Mouse (Mus musculus) hindbrain, embryonic 16.5 days (tissue): Measurements from ENCODE around the gene Trim17. TPM values are rescaled to one million over a fixed set of nuclear protein-coding genes. Genes with fewer than 3 reads are reported as not detected.

Experiments
- ATAC-seq: fragments of 200-750 bp; cut with Nextera tagmentation; 2 replicates; pipeline ENCODE4 v1.8.0; 2017; ENCODE audit warnings: moderate TSS enrichment, moderate library complexity
- H3K27ac ChIP-seq: fragments of 300-500 bp; sonication (generic); 2 replicates; pipeline ENCODE4 v1.5.1; 2014; ENCODE audit warnings: low read depth, mild to moderate bottlenecking, control low read depth, low read length, moderate library complexity
- H3K27me3 ChIP-seq: fragments of 300-500 bp; sonication (generic); replicated peaks from 2 replicates; pipeline ENCODE4 v1.6.1; 2014; ENCODE audit warnings: low read length; ENCODE audit not compliant: control insufficient read depth, insufficient read depth
- H3K36me3 ChIP-seq: fragments of 300-500 bp; sonication (generic); 2 replicates; pipeline ENCODE4 v1.6.1; 2014; ENCODE audit warnings: mild to moderate bottlenecking, low read length, moderate library complexity, mixed read lengths; ENCODE audit not compliant: control insufficient read depth, insufficient read depth
- H3K4me1 ChIP-seq: fragments of 300-500 bp; sonication (generic); 2 replicates; pipeline ENCODE4 v1.6.1; 2014; ENCODE audit warnings: low read depth, low read length; ENCODE audit not compliant: control insufficient read depth, insufficient read depth
- H3K4me2 ChIP-seq: fragments of 300-500 bp; sonication (generic); 2 replicates; pipeline ENCODE4 v1.6.1; 2014; ENCODE audit warnings: mild to moderate bottlenecking, low read length, control low read depth, moderate library complexity
- H3K4me3 ChIP-seq: fragments of 300-500 bp; sonication (generic); 2 replicates; pipeline ENCODE4 v1.5.1; 2014; ENCODE audit warnings: mild to moderate bottlenecking, low read length, control low read depth, moderate library complexity
- H3K9ac ChIP-seq: fragments of 300-500 bp; sonication (generic); 2 replicates; pipeline ENCODE4 v1.6.1; 2014; ENCODE audit warnings: low read depth, mild to moderate bottlenecking, control low read depth, low read length, moderate library complexity
- H3K9me3 ChIP-seq: fragments of 300-500 bp; sonication (generic); 2 replicates; pipeline ENCODE4 v1.6.1; 2014; ENCODE audit warnings: mild to moderate bottlenecking, low read length, moderate library complexity; ENCODE audit not compliant: control insufficient read depth
- WGBS: fragments of 180-500 bp; shearing (Covaris S2); extraction: QIAGEN DNeasy Blood & Tissue Kit; methylation state at CpG from one replicate; pipeline ENCODE4 v1.1.7; 2014; 5-methylcytosine and 5-hydroxymethylcytosine counted together
- polyA plus RNA-seq: library from polyadenylated mRNA; unstranded; fragments of >200 nt; fragmentation: Nextera tagmentation; extraction: Ambion mirVana; gene quantifications from 2 replicates; pipeline ENCODE4 v1.2.1, GENCODE M21; 2015

Trim17 gene
- polyA plus RNA-seq, 1 experiment from 2014 or later = 1.1 TPM

DNA sequence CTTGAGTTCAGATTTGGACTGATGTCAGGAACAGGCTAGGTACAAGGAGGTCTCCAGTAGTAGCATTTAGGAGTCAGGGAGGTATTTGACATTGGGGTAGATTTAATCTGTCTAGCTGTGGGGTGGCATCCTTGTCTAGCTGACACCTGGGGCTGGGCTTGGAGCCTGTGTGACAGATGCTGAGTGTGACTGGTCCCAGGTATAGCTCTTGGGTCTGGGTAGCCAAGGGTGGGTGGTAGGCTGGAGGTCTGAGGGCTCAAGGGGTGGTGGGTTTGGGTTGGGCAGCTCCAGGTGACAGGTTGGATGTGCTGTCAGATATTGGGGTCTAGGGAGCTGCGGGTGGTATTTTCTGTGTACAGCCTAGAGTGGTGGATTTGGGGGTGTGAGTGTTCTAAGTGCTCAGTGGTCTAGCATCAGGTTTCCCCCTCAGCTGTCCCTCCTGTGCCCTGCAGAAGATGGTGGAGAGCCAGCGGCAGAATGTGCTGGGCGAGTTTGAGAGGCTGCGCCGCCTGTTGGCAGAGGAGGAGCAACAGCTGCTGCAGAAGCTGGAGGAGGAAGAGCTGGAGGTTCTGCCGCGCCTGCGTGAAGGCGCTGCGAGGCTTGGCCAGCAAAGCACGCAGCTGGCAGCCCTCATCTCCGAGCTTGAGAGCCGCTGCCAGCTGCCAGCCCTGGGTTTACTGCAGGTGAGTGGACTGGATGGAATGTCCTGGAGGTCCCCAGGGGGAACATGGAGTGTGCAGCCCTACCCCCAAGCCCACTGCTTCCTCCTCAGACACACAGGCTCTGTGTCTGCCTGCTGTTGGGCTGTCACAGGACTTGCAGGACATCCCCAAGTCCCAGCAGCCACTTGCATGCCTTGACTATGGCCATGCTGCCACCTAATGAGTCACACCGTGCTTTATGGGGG lies 27.3 kb downstream of the Trim17 start:
- no peak; the same call in 1 of the 2 replicates for ATAC-seq
- 51% methylated on average over 14 of the region's 14 CpGs for WGBS
- Histone ChIP-seq H3K36me3 (peaks cover 25% of the 10 kb centered on the region), H3K27ac (no peak overlapping the region), H3K4me2 (no peak overlapping the region), H3K9ac (no peak overlapping the region), H3K4me1 (peaks cover 29% of the 10 kb centered on the region), H3K9me3 (no peaks in the 10 kb centered on the region), H3K27me3 (no peaks in the 10 kb centered on the region), H3K4me3 (no peak overlapping the region)

DNA sequence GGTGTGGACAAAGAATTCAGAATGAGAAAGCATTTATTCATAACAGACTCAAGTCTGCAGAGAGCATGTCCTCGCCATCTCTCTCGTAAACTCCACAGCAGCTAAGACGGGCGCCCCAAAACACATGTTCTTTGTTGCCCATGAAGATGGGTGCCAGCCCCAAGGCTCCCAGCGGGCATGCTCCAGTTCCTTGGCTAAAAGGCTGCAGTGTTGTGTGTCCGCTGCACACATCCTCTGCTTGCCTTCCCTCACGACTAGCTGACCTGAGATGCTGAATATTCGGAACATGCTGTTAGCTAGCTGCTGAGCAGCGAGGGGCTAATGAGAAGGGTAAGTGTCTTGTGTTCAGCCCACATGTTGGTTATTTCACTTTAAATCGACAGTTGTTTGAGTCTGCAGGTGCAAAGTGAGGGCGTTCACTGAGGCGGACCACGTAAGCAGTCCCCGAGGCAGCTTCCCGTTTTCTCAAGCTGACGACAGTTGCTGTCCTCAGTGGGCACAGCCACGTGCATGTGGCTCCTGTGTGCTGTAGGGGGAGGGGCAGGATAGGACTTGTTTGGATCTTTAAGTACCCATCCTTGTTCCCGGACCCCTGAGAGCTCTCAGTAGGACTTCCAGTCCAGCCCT lies 28.1 kb downstream of the Trim17 start:
- Histone ChIP-seq H3K4me1 (peaks cover 25% of the 10 kb centered on the region), H3K27ac (no peak overlapping the region), H3K27me3 (no peaks in the 10 kb centered on the region), H3K36me3 (peaks cover 25% of the 10 kb centered on the region), H3K4me2 (no peak overlapping the region), H3K9ac (no peak overlapping the region), H3K4me3 (no peak overlapping the region), H3K9me3 (no peaks in the 10 kb centered on the region)
- WGBS = 86% methylated on average over 18 of the region's 18 CpGs
- ATAC-seq = no peak

DNA sequence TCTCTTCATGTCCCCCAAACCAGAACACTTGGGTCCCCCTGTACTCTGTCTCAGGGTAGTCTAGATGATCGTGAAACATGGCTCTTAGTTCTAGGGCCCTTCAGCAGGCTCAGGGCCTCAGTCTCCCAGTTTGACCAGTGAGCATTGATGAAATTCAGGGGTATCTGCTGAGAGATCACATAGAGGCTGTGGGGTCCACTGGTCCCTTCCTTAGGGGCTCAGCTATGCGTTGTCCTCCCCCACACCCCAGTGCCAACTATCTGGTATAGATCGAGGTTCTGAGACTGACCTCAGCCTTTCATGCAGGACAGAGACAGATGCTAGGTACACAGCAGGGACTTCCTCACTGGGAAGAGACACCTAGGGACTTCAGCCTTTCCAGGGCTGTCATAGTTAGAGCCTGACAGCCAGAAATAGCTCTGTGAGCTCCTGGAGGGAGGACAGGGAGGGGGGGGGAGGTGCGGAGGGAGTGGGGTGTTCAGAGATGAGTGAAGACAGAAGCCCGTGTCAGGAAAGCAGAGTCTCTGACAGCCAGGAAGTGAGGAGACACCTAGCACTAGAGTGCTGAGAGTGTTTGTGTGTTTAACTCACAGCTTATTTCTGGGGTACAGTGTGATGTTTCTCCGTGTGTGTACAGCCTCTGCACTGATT lies 29.3 kb downstream of the Trim17 start:
- Histone ChIP-seq H3K27ac (no peak overlapping the region), H3K9ac (no peak overlapping the region), H3K27me3 (no peaks in the 10 kb centered on the region), H3K4me2 (no peak overlapping the region), H3K4me1 (peaks cover 22% of the 10 kb centered on the region), H3K4me3 (no peak overlapping the region), H3K9me3 (no peaks in the 10 kb centered on the region), H3K36me3 (peaks cover 27% of the 10 kb centered on the region)
- 93% methylated on average over 6 of the region's 6 CpGs for WGBS
- ATAC-seq = no peak

DNA sequence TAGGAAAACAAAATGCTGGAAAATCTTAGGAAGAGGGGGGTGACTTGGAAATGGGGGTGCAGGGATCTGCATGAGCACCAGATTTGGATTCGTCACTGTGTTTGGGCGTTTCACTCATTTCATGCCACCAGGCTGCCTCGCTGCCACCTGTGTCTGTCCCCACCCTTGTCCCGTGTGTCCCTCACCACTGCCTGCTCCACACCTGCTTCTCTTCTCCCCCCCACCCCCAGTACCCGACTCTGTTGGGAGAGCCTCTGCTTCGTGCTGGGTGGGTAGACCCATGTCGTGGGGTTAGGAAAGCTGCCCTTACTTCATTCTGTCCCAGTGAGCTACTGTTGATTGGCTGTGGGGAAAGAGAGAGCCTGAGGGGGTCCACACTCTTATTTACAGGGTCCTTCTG lies 30.2 kb downstream of the Trim17 start:
- ATAC-seq = no peak
- no peaks in the 10 kb centered on the region for H3K27me3 ChIP-seq
- H3K36me3 ChIP-seq = peaks cover 35% of the 10 kb centered on the region
- H3K27ac ChIP-seq = no peak overlapping the region
- H3K4me3 ChIP-seq = no peak overlapping the region
- no peak overlapping the region for H3K9ac ChIP-seq
- H3K4me1 ChIP-seq = peaks cover 14% of the 10 kb centered on the region
- 96% methylated on average over 7 of the region's 7 CpGs for WGBS
- H3K4me2 ChIP-seq = no peak overlapping the region
- H3K9me3 ChIP-seq = no peaks in the 10 kb centered on the region

DNA sequence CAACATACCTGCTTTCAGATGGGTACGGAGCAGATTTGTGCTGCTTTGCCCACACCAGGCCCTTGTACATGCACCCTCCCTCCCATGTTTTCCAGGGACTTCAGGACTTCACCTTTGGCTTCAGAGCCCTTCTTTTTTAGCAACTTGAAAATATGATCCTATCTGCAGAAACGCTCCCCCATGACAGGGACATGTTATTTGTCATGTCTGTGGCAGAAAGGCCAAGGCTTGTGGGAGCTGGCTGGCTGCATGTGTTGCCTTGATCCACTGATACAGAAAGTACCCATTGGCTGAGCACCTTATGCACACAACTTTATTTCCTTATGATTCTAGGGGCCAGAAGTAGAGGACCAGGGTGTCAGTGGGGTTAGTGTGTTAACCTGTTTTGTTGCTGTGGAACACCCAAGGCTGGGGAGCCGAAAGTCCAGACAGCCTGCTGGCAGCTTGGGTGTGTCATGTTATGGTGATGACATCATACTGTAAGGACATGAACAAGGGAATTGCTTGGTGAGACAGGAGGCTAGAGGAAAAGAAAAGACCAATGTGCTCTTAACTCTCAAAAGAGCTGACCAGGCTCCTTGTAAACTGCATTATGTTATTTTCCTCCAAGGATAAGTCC lies 30.9 kb downstream of the Trim17 start:
- peaks cover 7% of the 10 kb centered on the region for H3K4me1 ChIP-seq
- ATAC-seq = no peak
- 94% methylated on average over 3 of the region's 3 CpGs for WGBS
- no peak overlapping the region for H3K27ac ChIP-seq
- H3K4me3 ChIP-seq = no peak overlapping the region
- H3K9ac ChIP-seq = no peak overlapping the region
- H3K4me2 ChIP-seq = no peak overlapping the region
- no peaks in the 10 kb centered on the region for H3K9me3 ChIP-seq
- H3K36me3 ChIP-seq = peaks cover 37% of the 10 kb centered on the region
- H3K27me3 ChIP-seq = no peaks in the 10 kb centered on the region

DNA sequence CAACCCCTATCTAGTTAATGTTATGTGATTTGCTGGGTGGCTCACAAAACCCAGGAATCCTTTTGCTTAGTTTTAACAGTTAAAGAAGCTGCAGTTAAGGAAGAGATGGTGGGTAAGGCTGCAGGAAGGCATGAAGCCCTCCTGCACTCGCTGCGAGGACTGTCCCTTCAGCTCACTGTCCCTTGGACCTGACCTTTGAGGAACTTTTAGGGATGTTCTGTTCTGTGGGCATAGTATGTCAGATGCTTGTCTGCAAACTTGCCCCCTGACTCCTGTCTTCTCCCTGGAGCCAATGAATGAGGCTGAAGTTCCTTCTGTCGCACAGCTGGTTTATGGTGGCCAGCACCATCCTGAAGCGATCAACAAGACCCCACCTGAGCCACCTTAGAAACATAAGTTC lies 34.7 kb downstream of the Trim17 start:
- H3K36me3 ChIP-seq = peaks cover 28% of the 10 kb centered on the region
- WGBS = 94% methylated on average over 4 of the region's 4 CpGs
- no peak overlapping the region for H3K4me3 ChIP-seq
- no peak overlapping the region for H3K27ac ChIP-seq
- no peaks in the 10 kb centered on the region for H3K27me3 ChIP-seq
- no peak for ATAC-seq
- no peak overlapping the region for H3K9ac ChIP-seq
- H3K9me3 ChIP-seq = no peaks in the 10 kb centered on the region
- H3K4me2 ChIP-seq = no peak overlapping the region
- no peaks in the 10 kb centered on the region for H3K4me1 ChIP-seq

DNA sequence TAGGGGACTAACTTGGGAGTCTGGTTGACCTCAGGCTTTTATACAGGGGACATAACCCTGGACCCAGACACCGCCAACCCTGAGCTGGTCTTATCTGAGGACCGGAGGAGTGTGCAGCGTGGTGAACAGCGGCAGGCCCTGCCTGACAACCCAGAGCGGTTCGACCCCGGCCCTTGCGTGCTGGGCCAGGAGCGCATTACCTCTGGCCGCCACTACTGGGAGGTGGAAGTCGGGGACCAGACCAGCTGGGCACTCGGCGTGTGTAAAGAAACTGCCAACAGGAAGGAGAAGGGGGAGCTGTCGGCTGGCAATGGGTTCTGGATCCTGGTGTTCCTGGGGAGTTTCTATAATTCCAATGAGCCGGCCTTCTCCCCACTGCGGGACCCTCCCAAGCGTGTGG lies 35.7 kb downstream of the Trim17 start:
- 92% methylated on average over 17 of the region's 17 CpGs for WGBS
- Histone ChIP-seq H3K9ac (no peak overlapping the region), H3K27me3 (no peaks in the 10 kb centered on the region), H3K4me1 (no peaks in the 10 kb centered on the region), H3K36me3 (peaks cover 25% of the 10 kb centered on the region), H3K4me2 (no peak overlapping the region), H3K27ac (no peak overlapping the region), H3K4me3 (no peak overlapping the region), H3K9me3 (no peaks in the 10 kb centered on the region)
- no peak for ATAC-seq

DNA sequence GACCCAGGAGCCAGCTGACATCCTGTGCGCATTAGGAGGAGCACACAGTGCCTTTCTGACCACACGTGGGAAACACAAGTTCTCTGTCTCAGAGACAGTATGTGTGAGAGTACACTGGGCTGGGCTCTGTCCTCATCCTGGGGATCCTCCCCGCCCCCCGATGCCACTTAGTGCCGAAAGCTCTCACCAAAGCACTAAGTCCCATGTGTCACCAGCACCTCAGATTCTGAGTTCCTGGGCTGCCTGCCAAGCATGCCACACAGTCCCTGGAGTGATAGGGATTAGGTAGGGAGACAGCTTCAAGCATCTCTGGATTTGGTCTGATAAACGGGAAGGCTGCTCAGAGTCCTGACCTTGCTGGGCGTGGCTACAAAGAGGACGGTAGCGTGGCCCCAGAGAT lies 36.3 kb downstream of the Trim17 start:
- no peaks in the 10 kb centered on the region for H3K4me1 ChIP-seq
- 88% methylated on average over 9 of the region's 9 CpGs for WGBS
- no peak for ATAC-seq
- no peak overlapping the region for H3K4me2 ChIP-seq
- H3K27ac ChIP-seq = no peak overlapping the region
- H3K9ac ChIP-seq = no peak overlapping the region
- no peak overlapping the region for H3K4me3 ChIP-seq
- peaks cover 18% of the 10 kb centered on the region for H3K36me3 ChIP-seq
- H3K9me3 ChIP-seq = no peaks in the 10 kb centered on the region
- no peaks in the 10 kb centered on the region for H3K27me3 ChIP-seq

DNA sequence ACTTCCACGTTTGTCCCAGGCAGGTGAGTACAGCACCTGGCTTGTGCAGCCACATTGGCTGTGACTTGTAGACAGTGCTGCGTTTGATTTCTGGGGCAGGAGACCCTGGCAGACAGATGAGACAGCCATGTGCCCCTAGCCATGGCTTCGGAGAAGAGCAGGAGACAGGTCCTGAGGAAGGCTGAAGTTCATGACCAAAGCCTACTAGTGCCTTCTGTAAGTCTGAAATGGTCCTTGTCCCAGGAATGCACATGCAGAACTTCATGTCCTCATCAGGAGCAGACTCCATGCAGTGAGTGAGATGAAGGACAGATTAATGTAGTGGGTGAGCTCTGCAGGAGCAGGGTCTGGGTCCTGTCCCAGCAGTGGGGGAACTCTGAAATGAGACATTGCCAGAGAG lies 37.4 kb downstream of the Trim17 start:
- 84% methylated on average over 3 of the region's 3 CpGs for WGBS
- ATAC-seq = no peak
- H3K27me3 ChIP-seq = no peaks in the 10 kb centered on the region
- H3K36me3 ChIP-seq = peaks cover 12% of the 10 kb centered on the region
- no peak overlapping the region for H3K4me2 ChIP-seq
- H3K4me1 ChIP-seq = no peaks in the 10 kb centered on the region
- no peaks in the 10 kb centered on the region for H3K9me3 ChIP-seq
- no peak overlapping the region for H3K4me3 ChIP-seq
- no peak overlapping the region for H3K27ac ChIP-seq
- H3K9ac ChIP-seq = no peak overlapping the region
